Mouse (Mus musculus) right cerebral cortex, adult 18-20 months (tissue): ENCODE data around the gene Gm7544.
"Not testable (repeated sequence)": the region's sequence is repeated elsewhere in the genome, so short reads cannot be mapped to it uniquely, and the experiment has no call there.

ENCODE experiments used
- DNase-seq: peaks from one replicate; pipeline ENCODE4 v3.0.0; 2022; ENCODE audit warnings: mixed read lengths

Gm7544 gene

DNA sequence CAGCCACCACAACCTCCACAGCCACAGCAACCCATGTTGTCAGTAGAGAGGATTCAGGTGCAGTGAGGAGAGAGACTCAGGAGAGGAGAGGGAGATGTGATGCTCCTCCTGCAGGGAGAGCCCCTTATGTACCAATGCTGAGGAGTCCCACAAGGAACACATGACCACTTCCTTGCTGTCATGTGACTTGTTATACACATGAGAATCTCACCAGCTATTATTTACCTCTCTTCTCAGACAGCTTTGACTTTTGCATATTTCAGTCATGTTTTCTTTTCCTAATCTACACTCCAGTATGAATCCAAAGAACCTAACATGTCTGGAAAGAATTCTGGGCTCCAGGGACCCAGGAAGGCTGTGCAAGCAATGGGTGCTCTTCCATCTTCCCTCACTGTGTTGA, at the start of gene Gm7544:
Gene Gm7544, minus strand, starts transcription at position 101 of the 400 bp plus-strand sequence.
- not testable (repeated sequence) for DNase-seq

DNA sequence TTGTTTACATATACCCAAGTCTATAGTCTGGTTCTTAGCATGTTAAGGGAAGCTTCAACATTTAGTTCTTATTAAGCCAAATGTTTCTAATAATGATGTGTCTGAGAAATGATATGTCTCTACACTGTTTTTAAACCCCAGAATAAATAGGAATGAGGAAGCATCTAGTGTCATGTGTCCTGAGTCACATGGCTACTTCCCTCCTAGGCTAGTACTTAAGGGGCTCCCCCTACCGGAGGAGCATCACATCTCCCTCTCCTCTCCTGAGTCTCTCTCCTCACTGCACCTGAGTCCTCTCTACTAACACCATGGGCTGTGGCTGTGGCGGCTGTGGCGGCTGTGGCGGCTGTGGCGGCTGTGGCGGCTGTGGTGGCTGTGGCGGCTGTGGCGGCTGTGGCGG, 44.5 kb upstream of the Gm7544 start, which contains the start of gene Gm47959:
Gene Gm47959, plus strand, starts transcription at position 243 of the 400 bp plus-strand sequence.
- not testable (repeated sequence) for DNase-seq

DNA sequence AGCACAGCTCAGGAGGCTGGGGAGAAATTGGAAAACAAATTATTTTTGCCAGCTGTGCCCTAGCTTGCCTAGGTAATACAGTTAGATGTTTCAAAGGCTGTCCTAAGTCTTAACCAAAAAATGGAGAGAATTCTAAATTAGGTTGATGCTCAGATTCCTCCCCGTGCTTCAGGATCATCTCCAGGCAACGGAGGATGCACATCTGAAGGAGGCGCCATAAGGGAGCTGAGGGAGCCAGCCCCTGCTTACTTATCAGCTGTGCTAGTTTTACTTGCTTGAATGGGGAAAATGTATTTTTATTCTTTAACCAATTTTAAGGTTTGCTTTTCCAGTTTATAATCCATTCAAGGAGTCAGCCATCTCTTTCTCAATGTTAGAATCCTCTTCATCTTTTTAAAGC, 38.1 kb upstream of the Gm7544 start:
- no peak for DNase-seq

DNA sequence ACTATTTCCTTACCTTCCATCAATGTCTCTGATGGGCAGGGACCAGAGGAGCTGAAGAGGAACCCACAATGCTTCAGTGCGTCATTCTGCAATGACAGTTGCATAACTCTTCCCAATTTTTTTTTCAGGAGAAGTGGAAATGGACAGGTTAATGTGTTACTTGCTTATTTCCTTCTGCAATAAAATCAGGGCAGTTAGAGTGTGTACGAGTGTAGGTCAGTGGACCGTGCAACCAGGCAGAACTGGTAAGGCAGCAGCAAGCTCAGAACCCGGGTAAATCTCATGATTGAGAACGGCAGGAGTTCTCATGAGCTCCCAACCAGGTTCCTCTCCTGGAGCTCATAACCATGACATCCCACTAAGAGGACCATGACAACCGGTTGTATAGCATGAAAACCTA, 36.3 kb upstream of the Gm7544 start:
- no peak for DNase-seq

DNA sequence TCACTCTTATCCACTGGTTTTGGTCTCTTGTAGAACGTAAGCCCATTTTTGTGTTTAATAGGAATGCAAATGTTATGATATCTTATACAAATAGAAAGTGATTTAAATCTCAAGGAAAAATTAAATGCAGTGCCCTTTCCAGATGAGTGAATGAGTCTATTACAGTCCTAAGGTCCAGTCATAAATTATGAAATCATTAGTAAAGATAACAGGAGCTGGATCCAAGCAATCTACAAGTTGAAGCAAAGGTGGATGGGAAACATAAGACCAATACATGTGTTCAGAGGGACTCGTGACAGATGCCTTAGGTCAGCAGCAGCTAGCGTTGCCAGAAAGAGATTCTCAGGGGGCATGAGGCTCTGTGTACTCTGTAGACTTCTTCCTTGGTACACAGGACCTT, 35.8 kb upstream of the Gm7544 start:
- no peak for DNase-seq

DNA sequence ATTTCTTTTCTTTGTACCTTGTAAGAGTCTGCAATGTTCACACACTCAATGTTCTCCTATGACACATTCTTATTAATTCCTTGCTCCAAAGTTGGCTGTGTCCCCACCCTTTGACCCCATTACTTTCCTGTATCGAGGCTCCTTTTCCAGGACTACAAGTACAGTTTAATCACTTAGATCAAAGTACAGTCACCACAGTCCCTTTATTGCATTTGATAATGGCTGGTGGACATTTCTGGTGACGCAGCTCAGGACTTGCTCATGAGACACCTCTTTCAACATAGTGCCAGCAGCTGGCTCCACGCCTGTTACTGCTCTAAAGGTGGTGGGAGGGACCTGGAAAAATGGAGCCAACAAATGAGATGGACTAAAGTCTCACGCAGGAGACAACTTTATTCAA, 35.2 kb upstream of the Gm7544 start:
- DNase-seq = no peak

DNA sequence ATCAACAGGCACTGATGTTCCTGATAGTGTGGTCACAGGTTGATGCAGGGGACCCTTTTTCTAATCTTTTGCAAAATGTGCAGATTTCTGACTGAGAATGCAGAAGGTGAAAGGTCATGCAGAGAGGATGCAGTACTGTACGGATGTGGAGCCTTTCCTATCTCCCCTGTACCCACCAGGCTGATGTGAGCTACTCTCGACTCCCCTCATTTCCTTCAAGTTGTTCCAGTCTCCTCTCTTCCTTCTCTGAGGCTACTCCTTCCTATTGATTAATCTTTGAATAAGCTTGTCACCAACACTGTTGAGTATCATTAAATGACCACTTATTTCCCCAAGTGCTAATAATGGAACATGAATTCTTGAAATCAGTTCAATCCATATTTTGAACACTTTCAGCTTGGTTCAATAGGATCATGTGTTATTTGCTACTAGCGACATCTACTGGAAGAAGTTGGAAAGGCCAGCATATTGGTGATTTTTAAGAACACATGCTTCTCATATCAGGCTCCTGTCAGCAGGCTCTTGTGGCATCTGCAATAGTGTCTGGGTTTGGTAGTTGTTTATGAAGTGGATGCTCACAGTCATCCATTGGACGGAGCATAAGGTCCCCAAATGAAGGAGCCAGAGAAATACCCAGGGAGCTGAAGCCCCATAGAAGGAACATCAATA, 31.9 kb upstream of the Gm7544 start:
- DNase-seq = peak; percentile 60

DNA sequence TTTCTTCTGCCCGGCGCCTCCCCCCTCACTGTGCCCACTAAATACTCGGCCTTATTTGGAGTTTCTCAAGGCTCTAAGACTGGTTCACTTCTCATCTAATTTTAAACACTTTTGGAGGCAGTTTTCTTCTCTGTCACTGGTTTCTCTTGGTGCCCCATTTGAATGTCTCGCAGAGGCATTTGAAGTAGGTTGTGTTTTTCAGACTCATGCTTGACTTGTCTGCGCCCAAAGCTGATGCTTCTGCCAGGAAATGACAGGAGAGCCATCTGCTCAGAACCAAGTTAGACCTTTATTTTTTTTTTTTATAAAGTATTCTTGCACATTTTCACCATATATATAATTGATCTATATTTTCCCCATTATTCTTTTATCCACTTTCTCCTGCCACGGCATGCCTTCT, 30.9 kb upstream of the Gm7544 start:
- no peak for DNase-seq

DNA sequence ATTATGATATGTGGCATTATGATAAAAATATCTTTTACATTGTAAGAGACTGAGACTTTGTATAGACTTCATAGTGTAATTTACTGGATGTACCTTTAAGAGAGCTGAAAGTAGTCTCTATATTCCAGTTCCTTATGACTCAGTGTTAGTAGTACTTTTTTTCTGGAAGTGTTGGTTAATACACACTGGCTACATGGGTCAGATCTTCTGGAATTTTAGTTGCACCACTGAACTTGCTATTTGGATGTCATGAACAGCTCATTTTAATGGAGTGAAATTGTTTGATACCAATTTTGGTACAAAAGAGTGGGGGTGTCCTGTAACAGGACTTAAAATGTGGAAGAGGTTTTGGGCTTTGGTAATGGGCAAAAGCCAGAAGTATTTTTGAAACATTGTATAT, 22.0 kb upstream of the Gm7544 start:
- no peak for DNase-seq

DNA sequence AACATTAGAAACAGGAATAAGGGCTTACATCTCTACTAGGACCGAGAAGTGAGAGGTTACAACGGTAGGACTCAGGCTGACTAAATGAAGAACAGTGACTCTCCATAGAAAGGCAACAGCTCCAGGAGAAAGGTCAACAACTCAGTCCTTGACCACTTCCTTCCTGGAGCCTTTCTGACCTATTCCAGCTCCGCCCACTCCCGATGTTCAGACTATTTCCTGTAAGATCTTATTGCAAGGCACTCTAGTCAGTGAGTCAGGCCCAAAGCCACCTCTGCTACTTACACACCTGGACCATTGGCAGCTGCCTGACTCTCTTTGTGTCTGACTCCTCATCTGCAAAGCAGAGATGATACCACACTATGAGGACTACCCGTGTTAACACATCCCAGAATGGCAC, 19.9 kb upstream of the Gm7544 start:
- DNase-seq = no peak

DNA sequence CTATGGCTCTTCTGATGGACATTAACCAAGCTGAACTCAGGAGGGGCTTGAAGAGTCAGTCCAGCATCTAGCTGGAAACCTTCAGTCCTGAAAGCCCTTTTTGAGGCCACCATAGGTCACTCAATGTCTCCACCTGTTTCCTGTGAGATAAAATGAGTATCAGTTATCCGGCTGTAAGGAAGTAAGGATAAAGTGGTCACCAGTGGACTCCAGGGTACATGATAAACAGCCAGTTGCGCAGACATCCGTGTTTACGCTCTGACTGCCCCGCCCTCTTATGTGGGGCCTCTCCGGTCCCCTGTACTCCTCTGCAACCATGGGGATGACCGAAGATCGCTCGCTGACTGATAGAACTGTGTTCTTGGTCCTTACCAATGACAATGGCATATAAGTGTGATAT, 18.5 kb upstream of the Gm7544 start:
- no peak for DNase-seq

DNA sequence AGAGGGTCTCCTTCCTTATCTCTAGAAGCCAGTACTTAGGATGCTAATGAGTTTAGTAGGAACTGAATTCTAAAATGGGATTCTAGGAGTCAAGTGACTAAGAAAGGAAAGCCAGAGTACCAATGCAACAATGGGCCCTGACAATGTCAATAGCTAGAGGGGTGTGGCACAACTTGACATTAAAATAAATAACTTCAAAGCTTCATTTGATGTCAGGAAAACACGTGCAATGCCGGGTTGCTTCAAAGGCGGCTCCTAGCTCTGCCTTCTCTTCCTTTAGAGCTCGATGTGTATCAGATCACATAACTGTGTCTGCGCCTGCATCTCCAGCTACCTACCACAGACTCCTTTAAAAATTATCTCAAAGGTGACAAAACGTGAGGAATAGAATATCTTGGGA, 18.1 kb upstream of the Gm7544 start:
- no peak for DNase-seq

DNA sequence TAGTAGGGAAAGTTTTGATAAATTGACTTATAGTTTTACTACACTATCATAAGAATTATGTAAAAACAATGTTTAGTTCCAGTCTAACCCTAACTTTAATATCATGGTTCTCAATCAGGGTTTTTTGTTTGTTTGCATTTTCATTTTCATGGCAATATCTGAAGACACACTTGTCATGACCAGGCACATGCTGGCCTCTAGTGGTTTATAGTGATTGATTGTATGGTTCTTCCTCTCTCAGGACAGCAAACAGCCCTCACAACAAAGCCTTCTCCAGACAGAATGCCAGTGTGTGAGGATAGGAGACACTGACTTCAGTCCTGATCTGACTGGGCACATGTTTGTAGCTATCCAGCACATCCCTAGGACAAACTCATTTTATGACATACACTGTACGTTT, 17.4 kb upstream of the Gm7544 start:
- no peak for DNase-seq

DNA sequence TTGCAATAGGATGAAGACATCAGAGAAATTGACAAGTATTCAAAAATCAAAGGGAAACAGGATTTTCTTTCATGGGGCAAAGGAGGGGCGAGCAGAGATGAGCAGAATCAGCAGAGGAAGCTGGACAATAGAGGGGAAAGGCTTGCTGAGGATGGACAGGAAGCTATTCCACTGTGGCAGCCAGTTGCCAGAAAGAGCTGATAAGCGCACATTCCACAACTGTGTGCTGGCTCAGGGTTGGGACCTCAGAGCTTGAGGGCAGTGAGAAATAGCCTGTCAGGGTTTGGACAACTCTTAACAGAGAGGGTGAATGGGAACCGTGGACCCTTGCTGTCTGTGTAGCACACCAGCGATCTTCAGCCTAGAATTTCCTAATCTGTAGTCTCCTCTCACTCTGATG, 16.2 kb upstream of the Gm7544 start:
- DNase-seq = no peak

DNA sequence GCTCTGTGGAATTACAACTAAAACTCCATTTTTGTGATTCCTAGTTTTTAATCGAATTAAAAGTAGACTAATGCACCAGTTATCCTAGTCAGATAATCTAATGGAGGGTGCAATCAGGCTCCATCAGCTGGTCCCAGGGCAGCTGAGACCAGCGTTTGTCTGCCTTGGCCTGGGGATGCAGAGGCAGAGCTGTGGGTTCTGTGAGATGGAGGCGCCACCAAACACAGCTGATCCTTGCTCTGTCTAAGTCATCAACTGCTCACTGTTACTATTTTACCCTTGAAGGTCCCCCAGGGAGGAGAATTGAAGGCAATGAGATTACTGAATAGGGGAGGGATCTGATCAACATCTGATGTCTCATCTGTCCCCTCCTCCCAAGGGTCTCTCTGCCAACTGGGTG, 10.6 kb upstream of the Gm7544 start:
- DNase-seq = no peak

DNA sequence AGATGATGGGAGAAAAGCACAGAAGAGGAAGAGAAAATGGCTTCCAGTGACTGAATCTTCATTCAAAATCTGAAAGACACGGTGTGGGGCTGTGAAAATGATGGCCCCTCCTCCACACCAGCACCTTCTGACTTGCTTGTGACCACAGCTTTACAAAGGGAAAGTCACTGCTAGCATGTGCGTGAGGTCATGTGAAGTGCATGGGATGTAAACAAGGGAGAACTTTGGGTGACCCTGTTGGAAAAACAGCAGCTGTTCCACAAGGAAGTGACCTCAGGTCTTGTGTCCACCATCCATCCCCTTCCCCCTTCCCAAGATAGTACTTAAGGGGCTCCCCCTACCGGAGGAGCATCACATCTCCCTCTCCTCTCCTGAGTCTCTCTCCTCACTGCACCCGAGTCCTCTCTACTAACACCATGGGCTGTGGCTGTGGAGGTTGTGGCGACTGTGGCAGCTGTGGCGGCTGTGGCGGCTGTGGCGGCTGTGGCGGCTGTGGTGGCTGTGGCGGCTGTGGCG, 4.1 kb upstream of the Gm7544 start, which contains the start of gene Gm47955:
Gene Gm47955, plus strand, starts transcription at position 417 of the 516 bp plus-strand sequence.
- no peak for DNase-seq

DNA sequence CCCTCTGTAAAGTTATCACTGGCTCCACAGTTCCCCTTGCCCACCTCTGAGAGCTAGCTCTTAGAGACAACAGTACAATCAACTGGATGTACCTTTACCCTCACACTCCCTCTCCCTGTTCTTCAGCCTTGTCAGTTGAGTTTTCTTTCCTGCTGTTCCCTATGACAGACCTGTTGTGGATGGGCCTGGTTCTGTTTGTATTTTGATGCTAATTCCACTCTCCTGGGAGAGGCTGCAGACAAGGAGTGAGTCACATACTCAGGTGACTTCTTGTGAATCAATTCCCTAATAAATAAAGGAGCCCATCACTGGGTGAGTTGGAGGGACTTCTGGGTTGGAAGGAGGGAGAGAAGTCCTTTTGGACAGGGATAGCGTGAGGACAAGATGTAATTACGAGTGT, 7.2 kb downstream of the Gm7544 start:
- DNase-seq = no peak

DNA sequence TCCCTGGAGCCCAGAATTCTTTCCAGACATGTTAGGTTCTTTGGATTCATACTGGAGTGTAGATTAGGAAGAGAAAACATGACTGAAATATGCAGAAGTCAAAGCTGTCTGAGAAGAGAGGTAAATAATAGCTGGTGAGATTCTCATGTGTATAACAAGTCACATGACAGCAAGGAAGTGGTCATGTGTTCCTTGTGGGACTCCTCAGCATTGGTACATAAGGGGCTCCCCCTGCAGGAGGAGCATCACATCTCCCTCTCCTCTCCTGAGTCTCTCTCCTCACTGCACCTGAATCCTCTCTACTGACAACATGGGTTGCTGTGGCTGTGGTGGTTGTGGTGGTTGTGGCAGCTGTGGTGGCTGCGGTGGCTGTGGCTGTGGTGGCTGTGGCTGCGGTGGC, 9.8 kb downstream of the Gm7544 start:
- DNase-seq = not testable (repeated sequence)

DNA sequence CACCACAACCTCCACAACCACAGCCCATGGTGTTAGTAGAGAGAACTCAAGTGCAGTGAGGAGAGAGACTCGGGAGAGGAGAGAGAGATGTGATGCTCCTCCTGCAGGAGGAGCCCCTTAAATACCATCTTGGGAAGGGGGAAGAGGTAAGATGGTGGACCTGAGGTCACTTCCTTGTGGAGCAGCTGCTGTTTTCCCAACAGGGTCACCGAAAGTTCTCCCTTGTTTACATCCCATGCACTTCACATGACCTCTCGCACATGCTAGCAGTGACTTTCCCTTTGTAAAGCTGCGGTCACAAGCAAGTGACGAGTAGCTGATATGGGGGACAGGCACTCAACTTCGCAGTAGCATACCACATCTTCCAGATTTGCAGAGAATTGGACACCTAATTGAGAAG, 12.5 kb downstream of the Gm7544 start, which contains the start of gene A030003K21Rik:
Gene A030003K21Rik, minus strand, starts transcription at position 94 of the 400 bp plus-strand sequence.
- DNase-seq = not testable (repeated sequence)

DNA sequence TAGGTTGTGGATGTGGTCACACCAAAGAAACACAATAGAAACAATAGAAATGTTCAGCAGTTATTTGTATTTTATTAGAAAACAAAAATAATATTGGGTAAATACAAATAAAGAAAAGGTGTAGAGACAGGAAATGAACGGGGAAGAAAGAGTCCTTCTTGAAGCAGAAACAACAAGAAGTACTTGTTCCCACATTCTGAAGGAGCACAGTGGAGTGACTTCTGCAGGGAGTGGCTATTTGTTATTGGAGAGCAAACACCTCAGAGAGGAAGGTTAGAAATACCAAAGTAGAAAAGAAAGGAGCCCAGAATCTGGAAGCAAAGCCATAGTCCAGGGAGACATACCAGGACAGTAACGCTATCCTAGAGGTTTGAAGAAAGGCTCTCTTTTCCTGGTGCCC, 13.3 kb downstream of the Gm7544 start:
- DNase-seq = not testable (repeated sequence)

DNA sequence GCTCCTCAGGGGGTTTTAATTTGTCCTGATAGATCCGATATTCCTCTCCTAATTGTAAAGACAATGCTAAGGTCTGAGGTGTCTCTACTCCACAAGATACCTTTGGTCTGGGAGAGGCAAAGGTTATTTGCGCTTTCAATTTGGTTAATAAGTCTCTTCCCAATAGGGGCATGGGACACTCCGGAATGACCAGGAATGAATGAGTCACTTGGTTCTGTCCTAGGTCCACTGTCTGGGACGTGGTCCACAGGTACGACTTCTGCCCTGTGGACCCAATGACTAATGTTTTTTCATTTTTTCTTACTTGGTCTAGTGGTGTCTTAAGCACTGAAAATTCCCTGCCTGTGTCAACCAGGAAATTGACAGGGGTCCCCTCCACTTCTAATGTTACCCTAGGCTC, 17.1 kb downstream of the Gm7544 start:
- DNase-seq = no peak

DNA sequence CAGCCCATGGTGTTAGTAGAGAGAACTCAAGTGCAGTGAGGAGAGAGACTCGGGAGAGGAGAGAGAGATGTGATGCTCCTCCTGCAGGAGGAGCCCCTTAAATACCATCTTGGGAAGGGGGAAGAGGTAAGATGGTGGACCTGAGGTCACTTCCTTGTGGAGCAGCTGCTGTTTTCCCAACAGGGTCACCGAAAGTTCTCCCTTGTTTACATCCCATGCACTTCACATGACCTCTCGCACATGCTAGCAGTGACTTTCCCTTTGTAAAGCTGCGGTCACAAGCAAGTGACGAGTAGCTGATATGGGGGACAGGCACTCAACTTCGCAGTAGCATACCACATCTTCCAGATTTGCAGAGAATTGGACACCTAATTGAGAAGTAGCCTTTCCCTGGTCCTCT, 24.5 kb downstream of the Gm7544 start, which contains the start of gene Gm6217:
Gene Gm6217, minus strand, starts transcription at position 74 of the 400 bp plus-strand sequence.
- not testable (repeated sequence) for DNase-seq

DNA sequence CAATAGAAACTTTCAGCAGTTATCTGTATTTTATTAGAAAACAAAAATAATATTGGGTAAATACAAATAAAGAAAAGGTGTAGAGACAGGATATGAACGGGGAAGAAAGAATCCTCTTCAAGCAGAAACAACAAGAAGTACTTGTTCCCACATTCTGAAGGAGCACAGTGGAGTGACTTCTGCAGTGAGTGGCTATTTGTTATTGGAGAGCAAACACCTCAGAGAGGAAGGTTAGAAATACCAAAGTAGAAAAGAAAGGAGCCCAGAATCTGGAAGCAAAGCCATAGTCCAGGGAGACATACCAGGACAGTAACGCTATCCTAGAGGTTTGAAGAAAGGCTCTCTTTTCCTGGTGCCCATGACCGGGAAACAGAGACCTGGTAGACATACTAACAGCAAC, 25.3 kb downstream of the Gm7544 start:
- DNase-seq = not testable (repeated sequence)

DNA sequence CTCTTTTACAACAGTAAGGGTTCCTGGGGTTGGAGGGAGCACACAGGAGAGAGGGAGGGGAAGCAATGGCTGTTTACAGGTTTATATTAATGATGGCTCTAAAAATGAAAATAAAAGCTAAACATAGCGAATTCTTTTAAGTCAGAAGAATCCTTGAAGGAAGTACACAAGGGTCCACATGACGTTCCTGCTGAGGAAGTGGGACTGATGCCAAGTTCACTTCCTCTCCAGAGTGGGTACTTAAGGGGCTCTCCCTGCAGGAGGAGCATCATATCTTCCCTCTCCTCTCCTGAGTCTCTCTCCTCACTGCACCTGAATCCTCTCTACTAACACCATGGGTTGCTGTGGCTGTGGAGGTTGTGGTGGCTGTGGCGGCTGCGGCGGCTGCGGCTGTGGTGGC, 31.2 kb downstream of the Gm7544 start, which contains the start of gene A030014E15Rik:
Gene A030014E15Rik, plus strand, starts transcription at position 268 of the 400 bp plus-strand sequence.
- no peak for DNase-seq

DNA sequence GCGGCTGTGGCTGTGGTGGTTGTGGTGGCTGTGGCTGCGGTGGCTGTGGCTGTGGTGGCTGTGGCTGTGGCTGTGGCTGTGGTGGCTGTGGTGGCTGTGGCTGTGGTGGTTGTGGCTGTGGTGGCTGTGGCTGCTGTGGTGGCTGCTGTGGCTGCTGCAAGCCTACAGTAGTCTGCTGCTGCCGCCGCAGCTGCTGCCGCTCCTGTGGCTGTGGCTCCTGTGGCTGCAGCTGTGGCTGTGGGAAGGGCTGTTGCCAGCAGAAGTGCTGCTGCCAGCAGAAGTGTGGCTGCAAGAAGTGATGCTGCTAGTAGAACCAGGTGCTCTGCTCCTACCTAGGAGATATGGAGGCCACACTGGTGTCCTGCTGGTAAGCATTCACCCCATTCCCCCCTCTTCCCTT, 42.4 kb downstream of the Gm7544 start:
- DNase-seq = not testable (repeated sequence)
